Mouse (Mus musculus): ENCODE measurements around the gene Crb1. TPM values are rescaled to one million over a fixed set of nuclear protein-coding genes. Genes with fewer than 3 reads are reported as not detected.

Gene Crb1
- 0.25 and 0.29 TPM in 2 replicates for total RNA-seq (2012; rRNA removed)
- total RNA-seq (2014; rRNA removed): 0.12 and 0.16 TPM in 2 replicates
- polyA plus RNA-seq (2012; ENCODE audit: insufficient read length, low read depth): 0.10 and 0.15 TPM in 2 replicates

DNA sequence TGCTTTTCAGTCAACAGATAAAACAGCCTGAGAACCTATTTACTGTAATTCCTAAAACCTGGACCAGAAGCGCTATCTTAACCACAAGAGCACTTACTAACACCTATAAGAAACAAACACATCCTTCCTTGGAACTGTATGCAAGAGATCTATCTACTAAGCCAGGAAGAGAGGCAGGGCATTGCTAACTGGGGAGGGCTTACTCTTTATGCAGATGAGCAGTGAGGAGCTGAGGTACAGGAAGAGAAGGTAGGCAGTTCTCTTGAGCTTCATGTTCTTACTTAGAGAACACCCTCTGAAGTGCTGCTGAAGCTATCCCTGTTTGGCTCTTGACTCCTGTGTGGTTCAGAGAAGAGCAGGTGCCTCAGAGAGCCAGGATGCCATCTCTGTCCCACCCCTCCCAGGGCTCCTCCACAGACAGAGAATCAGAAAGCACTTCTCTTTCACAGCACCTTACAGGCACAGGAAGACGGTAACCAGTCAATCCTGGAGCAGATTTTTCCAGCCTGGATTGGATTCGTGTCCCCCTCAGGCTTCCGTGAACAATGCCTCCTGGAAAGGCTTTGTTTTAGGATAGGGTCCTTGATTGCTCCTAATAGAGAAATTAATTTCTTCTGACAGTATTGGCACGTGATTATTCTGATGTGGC, at the start of gene Crb1:
Gene Crb1 (minus strand): TSS at position 463 of the 649 bp plus-strand sequence.
- Histone ChIP-seq H3K4me2 (ENCODE audit: insufficient read depth, low read depth, poor library complexity, severe bottlenecking) (peak within 1 kb of the TSS; percentile 30), H3K79me2 (replicated peaks; ENCODE audit: control insufficient read depth, extremely low read depth, insufficient read depth, poor library complexity, severe bottlenecking) (no peaks in the 10 kb centered on the region), H3K4me3 (replicated peaks in 1 of 3; ENCODE audit: low read depth in 2 of 3, low read length in 2 of 3, poor library complexity in 1 of 3) (peak within 1 kb of the TSS in 1 of 3 experiments; percentile 30), H3K27ac (ENCODE audit: insufficient read depth, low read depth) (no peak within 1 kb of the TSS), H3K4me1 (ENCODE audit: control insufficient read depth in 1 of 2, insufficient read depth in 2 of 2) (peaks cover 7 to 16% of the 10 kb centered on the region in 2 experiments), H3K9me3 (replicated peaks; ENCODE audit: low read length) (no peaks in the 10 kb centered on the region), H3K36me3 (replicated peaks in 1 of 2; ENCODE audit: control insufficient read depth in 1 of 2, insufficient read depth in 1 of 2, low read length in 1 of 2) (no peaks in the 10 kb centered on the region), H3K27me3 (replicated peaks) (no peaks in the 10 kb centered on the region), H3K9ac (ENCODE audit: insufficient read depth, low read depth) (no peak within 1 kb of the TSS; the same call in 1 of the 2 replicates)
- TF ChIP-seq GABPA (IDR thresholded peaks at IDR 0.05; ENCODE audit: insufficient replicate concordance, low read depth, low read length): no peak
- TF ChIP-seq NRF1 (IDR thresholded peaks at IDR 0.05; ENCODE audit: low read depth, low read length): no peak
- TF ChIP-seq POLR2A (IDR thresholded peaks at IDR 0.05; ENCODE audit: low read depth, low read length): peak; percentile 36; the same call in 1 of the 2 replicates
- TF ChIP-seq MAX (IDR thresholded peaks at IDR 0.05; ENCODE audit: low read length): 0 out of 2 replicates have a peak, but pooled peaks have one; percentile 10
- TF ChIP-seq MYC (IDR thresholded peaks at IDR 0.05; ENCODE audit: low read depth, low read length): no peak
- no peak for TF ChIP-seq ZC3H11A (IDR thresholded peaks at IDR 0.05; ENCODE audit: low read depth, low read length)
- 0 out of 2 replicates have a peak, but pooled peaks have one; percentile 27 for TF ChIP-seq ELF1 (IDR thresholded peaks at IDR 0.05; ENCODE audit: low read depth, low read length)
- no peak for TF ChIP-seq PAX5 (IDR thresholded peaks at IDR 0.05; ENCODE audit: low read length)
- peak; percentile 79 for TF ChIP-seq BHLHE40 (IDR thresholded peaks at IDR 0.05; ENCODE audit: low read depth, low read length)
- 0 out of 2 replicates have a peak, but pooled peaks have one; percentile 10 for TF ChIP-seq EP300 (IDR thresholded peaks at IDR 0.05; ENCODE audit: low read length)
- TF ChIP-seq TCF12 (IDR thresholded peaks at IDR 0.05; ENCODE audit: low read depth, low read length): no peak
- DNase-seq (ENCODE audit: extremely low read depth): peak; percentile 21
- in situ Hi-C loops (cut with MboI; ENCODE audit: low pct_ligation_motif_present, low pct_unique_long_range_greater_than_20kb, low sequenced_read_pairs): no loop called here
- dilution Hi-C loops (cut with MboI; ENCODE audit: extremely low pct_ligation_motif_present, extremely low pct_unique_long_range_greater_than_20kb, low sequenced_read_pairs): no loop called here

DNA sequence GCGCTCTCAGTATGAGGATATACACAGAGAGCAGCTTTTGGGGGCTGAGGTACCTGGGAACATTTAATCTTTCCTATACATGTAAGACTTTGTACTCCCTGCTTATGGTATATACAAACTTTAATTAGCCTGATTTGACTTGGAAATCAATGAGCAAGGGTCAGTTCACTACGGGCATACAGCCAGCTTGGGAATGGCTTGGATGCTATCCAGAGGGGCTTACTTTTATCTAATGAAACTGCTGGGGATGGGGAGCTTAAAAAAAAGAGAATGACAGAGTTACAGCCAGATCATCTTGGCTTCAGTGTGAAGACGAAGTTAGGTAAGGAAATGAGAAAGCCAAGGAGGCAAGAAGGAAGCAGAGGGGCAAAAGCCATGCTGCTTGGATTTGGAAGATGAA, 48.1 kb upstream of the Crb1 start:
- no peak overlapping the region for H3K27ac ChIP-seq (ENCODE audit: insufficient read depth, low read depth)
- H3K9ac ChIP-seq (ENCODE audit: insufficient read depth, low read depth): peak overlapping the region; percentile 19; the same call in 1 of the 2 replicates
- peak overlapping the region; percentile 12 to 68 (median 21) for H3K4me3 ChIP-seq (replicated peaks in 1 of 3; ENCODE audit: low read depth in 2 of 3, low read length in 2 of 3, poor library complexity in 1 of 3)
- in situ Hi-C loops (cut with MboI; ENCODE audit: low pct_ligation_motif_present, low pct_unique_long_range_greater_than_20kb, low sequenced_read_pairs) (no loop called here), dilution Hi-C loops (cut with MboI; ENCODE audit: extremely low pct_ligation_motif_present, extremely low pct_unique_long_range_greater_than_20kb, low sequenced_read_pairs) (no loop called here)
- H3K79me2 ChIP-seq (replicated peaks; ENCODE audit: control insufficient read depth, extremely low read depth, insufficient read depth, poor library complexity, severe bottlenecking): peaks cover 33% of the 10 kb centered on the region
- H3K4me1 ChIP-seq (ENCODE audit: control insufficient read depth in 1 of 2, insufficient read depth in 2 of 2): peaks cover 5 to 22% of the 10 kb centered on the region in 2 experiments
- peak overlapping the region; percentile 42 for H3K4me2 ChIP-seq (ENCODE audit: insufficient read depth, low read depth, poor library complexity, severe bottlenecking)
- no peaks in the 10 kb centered on the region for H3K9me3 ChIP-seq (replicated peaks; ENCODE audit: low read length)
- TF ChIP-seq BHLHE40 (IDR thresholded peaks at IDR 0.05; ENCODE audit: low read depth, low read length) (no peak), MXI1 (IDR thresholded peaks at IDR 0.05; ENCODE audit: low read depth, low read length) (no peak), ZC3H11A (IDR thresholded peaks at IDR 0.05; ENCODE audit: low read depth, low read length) (no peak), POLR2A (IDR thresholded peaks at IDR 0.05; ENCODE audit: low read depth, low read length) (no peak), USF1 (IDR thresholded peaks at IDR 0.05; ENCODE audit: low read depth, low read length) (no peak), MEF2A (IDR thresholded peaks at IDR 0.05; ENCODE audit: borderline replicate concordance, low read depth, low read length) (no peak), ZNF384 (IDR thresholded peaks at IDR 0.05; ENCODE audit: low read depth, low read length) (no peak), SIN3A (IDR thresholded peaks at IDR 0.05; ENCODE audit: low read length) (no peak; the same call in 1 of the 2 replicates), NELFE (IDR thresholded peaks at IDR 0.05; ENCODE audit: low read depth, low read length) (no peak), SMC3 (IDR thresholded peaks at IDR 0.05; ENCODE audit: low read depth, low read length) (no peak), ZMIZ1 (IDR thresholded peaks at IDR 0.05; ENCODE audit: low read depth, low read length) (no peak), ZKSCAN1 (IDR thresholded peaks at IDR 0.05; ENCODE audit: borderline replicate concordance, low read depth, low read length) (no peak), POLR2AphosphoS2 (IDR thresholded peaks at IDR 0.05; ENCODE audit: low read depth, low read length) (no peak), MAFK (IDR thresholded peaks at IDR 0.05; ENCODE audit: insufficient replicate concordance, low read length) (no peak), RAD21 (IDR thresholded peaks at IDR 0.05; ENCODE audit: low read depth, low read length) (no peak), GABPA (IDR thresholded peaks at IDR 0.05; ENCODE audit: insufficient replicate concordance, low read depth, low read length) (no peak)
- no peaks in the 10 kb centered on the region for H3K27me3 ChIP-seq (replicated peaks)
- peaks cover 6 to 11% of the 10 kb centered on the region in 2 experiments for H3K36me3 ChIP-seq (replicated peaks in 1 of 2; ENCODE audit: control insufficient read depth in 1 of 2, insufficient read depth in 1 of 2, low read length in 1 of 2)
- DNase-seq (ENCODE audit: extremely low read depth): no peak

All from CH12.LX (cell line).